Mouse (Mus musculus): ENCODE results near the gene G0s2.
"Not testable (repeated sequence)": the region's sequence is repeated elsewhere in the genome, so short reads cannot be mapped to it uniquely, and the experiment has no call there.

G0s2 gene

DNA sequence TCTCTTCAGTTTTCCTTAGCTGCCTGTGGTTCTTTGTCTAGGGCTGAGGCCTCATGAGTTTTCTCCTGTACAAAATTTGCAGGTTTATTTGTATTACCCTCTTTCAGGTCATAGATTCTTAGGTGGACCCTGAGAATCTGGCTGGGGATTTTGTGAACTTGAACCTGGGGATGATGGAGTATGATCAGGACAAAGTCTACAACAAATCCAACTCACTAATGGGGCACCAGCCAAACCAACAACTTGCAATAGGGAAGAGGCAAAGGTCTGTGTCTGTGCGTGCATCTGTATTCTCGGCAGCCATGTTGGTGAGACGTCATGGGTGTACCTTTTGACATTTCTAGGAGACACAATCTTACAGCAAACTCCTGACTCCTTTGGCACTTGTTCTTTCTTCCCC is 16.1 kb upstream of the G0s2 start:
- DNase-seq (ENCODE audit: low spot score in 2 of 2): no peak

DNA sequence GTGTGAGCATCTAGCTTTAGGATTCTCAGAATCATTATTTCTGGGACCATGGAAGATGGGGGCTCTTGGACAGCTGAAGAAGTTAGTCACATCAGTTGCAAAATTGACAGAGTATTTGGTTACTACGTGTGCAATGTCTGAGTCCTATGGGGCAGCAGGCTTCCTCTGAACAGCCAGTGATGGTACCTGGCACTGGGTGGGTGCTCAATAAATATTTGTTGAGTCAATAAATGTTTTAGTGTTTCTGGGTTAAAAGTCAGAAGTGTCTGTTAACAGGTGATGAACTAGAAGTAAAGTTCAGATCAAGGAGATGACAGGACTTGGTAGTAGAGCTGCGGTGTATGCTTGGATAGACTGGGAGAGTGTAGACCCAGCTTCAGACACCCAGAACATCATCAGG is 14.6 kb upstream of the G0s2 start:
- no peak for DNase-seq (ENCODE audit: low spot score in 2 of 2)

DNA sequence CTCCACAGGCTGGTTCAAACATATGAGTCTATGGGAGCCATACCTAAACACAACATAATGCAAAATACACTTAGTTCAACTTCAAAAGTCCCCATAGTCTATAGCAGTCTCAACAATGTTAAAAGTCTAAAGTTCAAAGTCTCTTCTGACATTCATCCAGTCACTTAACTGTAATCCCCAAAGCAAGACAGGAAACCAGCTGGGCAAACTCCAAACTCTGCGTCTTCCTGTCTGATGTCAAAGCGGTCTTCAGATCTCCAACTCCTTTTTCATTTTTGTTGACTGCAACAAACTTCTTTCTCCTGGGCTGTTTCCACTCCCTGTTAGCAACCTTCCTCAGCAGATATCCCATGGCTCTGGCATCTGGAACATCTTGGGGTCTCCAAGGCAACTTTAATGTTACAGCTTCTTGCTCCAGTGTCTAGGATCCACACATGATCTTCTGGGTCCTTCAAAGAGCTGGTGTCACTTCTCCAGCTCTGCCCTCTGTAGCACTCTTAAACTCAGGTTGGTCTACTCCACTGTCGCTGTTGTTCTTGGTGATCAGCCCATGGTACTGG is 12.8 kb upstream of the G0s2 start:
- not testable (repeated sequence) for DNase-seq (ENCODE audit: low spot score in 2 of 2)

DNA sequence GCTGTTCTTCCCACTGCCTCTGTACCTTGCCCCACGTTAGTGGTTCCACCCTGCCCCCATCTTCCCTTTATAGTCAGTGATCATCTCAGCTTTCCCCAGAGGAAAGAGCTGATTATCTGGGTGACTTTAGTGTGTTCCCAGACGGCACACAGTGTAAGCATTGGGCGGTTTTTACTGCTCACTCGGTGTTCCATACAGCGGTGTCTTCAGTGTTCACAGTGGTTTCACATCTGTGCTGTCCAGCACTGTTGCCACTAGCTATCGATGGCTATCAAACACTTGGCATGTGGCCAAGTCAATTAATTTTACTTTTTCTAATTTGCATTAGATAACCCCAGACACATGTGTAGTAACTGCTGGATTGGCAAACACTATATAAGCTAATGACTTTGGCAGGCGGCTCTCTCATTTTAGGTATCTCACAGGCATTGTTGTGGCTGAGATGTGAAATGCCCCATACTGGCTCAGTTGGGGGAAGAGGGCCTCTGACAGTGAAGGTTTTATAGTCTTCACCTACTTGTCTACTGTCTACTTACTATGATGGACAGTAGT is 11.3 kb upstream of the G0s2 start:
- no peak for DNase-seq (ENCODE audit: low spot score in 2 of 2)

DNA sequence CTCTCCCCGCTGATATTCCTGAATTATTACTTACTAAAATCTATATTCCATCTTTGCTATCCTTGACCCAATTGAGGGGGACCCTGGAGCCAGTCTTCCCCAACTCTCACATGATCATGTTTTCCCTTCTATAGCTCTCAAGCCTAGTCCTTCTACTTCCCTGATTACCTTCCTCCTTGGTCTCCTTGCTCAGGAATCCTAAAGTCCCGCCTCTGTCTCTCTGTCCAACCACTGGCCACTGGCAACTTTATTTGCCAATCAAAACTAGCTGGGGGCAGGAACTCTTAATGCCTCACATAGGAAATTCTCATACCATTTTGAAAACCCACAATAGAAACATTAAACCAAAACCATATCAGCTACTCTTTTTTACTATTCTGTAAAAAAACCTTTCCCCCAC is 8.3 kb upstream of the G0s2 start:
- no peak for DNase-seq (ENCODE audit: low spot score in 2 of 2)

DNA sequence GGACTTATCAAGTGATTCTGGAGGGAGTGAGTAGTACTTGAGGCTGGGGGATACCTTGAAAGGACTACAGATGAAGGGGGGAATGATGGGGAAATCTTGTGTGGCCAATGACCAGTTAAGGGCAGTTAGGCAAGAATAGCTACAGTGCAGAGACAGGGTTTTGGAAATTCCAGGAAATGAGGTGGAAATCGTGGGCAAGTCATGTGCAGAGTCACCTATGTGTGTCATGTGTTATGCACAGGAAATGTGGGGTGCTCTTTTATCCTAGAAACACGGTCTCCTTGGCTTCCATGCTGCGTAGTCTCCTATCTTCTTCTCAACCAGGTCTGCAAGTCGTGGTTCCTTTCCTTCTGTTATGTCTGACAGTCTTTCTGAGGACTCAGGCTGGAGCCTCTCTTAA is 6.5 kb upstream of the G0s2 start:
- no peak for DNase-seq (ENCODE audit: low spot score in 2 of 2)

DNA sequence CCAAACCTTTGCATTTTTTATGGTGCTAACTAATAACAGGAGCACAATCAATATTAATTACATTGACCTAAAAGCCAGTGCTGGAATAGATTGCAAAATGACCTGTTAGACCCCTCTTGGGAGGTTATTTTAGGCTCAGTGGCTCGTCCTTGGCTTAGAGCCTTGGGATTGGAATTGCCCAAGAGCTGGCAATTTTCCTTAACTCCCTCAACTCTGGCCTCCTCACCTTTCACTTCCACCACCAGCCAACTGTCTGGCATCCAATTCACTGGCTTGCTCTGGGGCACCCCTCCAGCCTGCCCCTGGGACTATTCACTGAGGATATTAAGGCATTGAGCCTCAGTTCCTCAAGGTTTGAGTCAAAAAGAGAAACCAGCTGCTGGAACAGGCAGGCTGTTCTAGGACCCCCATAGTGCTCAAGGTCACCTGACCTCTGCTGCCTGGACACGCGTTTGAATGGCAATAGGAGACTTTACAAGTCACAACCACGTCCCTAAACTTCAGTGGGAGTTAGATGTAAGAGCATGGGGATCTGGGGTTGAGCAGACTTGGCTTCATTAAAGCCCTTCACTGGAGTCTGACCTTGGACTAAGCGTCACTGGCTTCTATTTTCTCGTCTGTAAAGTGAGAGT is 5.5 kb upstream of the G0s2 start:
- no peak for DNase-seq (ENCODE audit: low spot score in 2 of 2)

DNA sequence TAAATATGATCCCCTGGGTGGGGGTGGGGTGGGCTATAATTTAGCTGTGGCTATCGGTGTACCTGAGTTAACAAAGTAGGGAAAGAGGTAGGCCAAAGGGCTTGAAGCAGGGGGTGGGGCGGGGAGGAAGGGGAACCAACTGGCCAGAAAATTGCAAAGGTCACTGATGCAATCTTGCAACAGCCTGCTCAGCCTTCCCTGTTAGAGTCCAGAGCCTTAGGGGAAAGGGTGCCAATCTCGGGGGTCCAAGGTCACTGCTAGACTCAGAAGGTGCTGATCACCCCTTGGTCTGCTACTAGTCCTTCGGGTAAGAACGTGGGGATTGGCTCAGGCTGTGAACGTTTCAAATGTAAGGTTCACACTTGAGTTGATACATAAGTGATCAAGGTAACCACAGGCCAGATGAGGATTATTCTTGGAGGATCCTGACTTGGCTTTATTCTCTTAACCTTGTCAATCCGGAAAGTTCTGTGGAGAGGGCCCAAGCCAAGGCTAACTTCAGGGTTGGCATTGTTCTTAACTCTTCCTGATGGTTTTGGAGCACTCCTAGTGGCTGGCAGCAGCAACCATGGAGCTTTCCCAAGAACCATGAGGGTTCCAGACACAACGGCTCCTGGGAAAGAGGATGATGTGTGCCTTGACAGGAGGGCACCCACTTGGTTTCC is 1.5 kb upstream of the G0s2 start:
- DNase-seq (ENCODE audit: low spot score in 2 of 2): no peak

DNA sequence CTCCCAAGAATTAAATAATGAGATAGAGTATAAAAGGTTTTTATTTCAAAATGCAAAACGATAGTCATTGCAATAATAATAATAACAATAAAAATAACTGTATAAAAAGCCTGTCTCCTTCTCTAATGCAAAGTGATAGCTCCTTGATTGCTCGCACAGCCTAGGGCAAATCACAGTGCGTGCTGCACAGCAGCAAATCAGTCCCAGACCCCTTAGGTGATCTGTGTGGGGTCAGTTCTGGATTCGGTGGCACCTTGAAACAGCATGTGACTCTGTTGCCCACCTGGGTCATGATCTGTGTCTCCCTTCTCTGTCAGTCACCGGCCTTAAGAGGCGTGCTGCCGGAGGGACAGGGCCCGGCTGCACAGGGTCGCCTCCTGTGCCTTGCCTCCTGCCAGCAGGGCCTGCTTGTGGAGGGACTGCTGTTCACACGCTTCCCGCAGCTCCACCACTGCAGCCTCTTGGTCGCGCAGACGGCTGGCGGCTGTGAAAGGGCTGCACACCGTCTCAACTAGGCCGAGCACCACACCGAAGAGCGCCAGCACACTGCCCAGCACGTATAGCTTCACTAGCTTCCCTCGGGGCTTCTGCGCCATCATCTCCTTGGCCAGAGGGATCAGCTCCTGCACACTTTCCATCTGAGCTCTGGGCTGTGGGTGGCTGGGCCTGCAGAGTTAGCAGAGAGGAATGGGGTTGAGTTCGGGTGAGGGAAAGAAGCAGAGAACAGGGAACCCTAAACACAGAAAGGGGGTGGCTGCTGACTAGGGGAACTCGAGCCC is 691 bp downstream of the G0s2 start:
- peak in 1 of 2 experiments; percentile 20 for DNase-seq (ENCODE audit: low spot score in 2 of 2)

DNA sequence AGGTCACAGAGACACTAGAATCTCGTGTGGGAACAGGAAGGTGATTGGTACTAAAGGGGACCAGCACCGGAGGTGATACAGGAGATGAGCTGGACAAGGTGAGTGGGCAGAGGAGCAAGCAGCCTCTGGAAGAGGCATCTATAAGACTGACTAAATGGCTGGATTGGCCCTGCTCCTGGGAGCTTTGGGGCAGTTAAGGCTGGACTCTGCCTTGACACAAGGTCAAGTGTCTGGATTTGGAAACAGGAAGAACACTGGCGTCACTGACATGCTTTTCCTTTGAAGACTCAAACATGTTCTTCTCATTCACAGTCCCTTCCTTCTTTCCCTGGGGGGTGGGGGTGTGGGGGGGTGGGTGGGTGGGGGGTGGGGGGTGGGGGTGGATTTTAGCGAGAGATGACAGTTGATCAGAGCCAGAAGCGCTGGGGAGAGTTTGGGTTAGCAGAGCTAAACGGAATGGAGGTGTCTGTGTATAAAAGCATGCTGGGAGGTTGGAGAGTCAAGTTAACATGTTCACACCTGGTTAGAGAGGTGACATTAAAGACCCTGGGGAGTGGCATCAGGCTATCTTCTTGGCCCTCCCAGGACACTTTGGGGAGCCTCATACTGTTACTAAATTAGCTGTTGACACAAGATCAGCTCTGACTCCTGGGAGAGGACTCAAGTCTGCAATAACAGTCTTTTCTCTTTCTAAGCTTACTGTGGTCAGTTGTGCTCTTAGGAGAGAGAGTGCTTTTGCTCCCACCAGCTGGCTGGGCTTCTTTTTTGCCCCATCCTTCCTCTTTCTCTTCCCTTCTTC is 1.9 kb downstream of the G0s2 start:
- DNase-seq (ENCODE audit: low spot score in 2 of 2): no peak

DNA sequence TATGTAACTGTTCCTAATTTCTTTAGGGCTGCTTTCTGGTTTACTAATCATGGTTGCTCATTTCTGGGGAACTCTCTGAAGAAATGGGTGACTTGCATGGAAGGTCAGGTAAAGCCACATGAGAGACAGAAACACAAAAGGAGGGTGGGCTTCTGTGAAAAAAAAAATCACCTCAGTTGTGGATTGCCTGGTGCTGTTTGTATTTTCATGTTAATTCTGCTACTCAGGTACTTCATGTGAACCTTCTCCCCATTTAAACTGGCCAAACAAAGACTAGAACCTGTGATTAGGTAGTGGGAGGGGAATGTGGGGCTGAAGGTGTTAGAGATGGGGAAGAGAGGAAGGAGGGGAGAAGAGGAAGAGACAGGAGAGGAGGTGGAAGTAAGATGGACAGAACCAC is 7.3 kb downstream of the G0s2 start:
- DNase-seq (ENCODE audit: low spot score in 2 of 2): no peak

DNA sequence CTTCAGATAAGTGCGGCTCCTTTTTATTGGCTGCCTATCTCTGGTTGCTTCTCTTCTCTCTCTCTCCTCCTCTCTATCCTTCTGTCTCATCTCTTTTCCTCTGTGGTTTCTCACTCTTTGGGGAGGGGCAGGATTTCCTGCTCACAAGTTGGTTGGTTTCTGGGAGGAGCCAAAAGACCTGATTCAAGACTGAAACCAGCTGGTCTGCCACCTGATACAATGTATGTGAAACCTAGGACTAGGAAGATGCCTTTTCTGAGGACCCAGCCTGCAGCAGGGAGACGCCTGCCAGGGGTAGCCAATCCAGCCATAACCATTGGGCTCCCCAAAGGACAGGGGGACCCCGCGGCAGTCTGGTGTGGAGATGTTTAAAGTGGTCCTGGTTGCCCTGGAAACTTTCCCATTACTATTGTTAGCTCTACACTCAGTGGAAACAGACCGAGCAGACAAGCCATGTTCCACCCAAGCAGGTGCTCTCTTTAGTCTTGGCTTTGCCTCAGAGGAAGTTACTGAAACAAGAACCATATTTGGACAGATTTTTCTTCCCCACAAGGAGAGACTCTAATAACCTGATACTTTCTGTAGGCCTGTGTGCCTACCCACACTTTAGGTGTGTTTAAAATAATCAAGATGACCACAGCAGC is 8.9 kb downstream of the G0s2 start, which contains the start of gene Hsd11b1:
TSS of gene Hsd11b1 (minus strand) at position 121 of the 644 bp plus-strand sequence.
- no peak for DNase-seq (ENCODE audit: low spot score in 2 of 2)

DNA sequence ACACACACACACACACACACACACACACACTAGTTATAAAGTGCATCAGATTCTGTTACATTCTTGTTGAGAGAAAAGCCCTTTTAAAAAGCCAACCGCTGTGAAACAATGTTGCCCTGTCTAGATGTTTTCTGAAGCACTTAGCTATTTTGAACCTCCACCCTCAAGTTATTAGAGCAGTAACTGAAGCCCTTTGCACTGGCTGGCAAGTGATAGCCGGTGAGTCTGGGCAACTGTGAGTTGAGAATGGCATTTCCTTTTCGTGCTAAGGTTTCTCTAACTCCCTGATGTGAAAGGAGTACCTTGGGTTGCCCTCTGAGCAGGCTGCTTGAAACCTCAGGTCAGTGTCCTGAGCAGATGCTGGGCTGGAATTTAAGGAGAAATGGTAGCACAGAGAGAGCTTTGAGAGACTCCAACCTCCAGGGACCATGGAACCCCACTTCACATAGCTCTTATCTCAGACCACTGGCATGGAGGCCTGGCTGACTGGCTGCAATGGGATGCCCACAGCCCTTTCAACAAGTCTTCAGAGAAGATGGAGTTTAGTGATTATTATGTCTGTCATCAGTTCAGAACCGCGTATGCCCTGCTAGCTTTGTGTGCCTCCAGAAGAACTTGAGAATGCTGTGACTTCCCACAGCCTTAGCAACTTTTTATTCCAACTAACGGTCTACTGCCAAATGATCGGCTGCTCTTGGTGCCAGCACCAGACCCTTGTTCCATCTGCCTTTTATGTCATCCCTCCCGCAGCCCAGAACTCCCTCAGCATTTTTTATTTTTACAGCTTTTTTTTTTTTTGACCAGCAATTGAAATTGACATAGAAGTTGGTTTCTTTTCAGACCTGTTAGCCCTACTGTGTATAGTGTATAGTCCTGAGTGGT is 9.8 kb downstream of the G0s2 start:
- no peak for DNase-seq (ENCODE audit: low spot score in 2 of 2)

DNA sequence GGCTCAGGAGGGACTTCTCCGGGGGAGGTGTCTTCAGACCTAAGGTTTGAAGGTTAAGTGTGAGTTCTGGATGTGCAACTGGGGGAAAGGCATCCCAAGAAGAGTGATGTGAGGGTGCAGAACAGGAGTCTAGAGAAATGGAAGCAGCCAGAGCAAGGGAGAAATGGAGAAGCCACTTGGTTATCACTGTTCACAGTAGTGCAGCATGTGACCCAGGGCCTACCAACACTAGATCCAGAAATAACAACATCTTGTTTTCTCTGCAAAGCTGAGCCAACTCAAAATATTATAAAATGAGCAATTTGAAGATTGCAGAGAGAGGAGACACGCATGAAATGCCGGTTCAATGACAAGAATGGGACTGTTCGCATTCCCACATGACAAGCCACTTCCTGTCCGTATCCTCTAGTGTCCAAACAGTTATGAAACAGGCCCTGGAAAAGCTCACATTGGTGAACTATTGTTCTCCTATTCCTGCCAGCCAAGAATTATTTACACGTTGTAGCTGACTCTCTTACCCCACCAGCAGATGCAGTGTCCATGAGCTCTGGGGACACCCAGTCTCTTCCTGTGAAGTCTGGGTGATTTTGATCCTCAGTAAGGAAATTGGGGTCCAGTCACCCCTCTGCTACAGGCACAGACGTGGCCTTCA is 11.0 kb downstream of the G0s2 start:
- DNase-seq (ENCODE audit: low spot score in 2 of 2): no peak

DNA sequence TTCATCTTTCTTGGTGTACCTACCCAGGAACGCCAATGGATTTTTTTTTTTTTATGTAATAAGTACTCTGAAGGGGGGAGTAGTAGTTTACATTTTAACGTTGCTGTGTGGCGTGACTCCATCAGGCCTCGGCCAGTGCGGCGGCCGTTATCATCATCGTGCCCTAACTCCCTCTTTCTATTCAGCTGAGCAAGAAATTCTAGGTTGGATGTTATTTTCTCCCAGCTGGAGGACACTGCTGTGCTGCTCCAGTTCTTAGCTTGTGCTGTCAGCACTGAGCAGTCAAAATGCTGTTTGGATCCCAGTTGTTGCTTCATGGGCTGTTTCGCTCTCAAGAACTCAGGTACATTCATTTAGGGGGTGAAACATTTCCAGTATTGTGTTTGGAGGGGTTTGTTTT is 13.5 kb downstream of the G0s2 start:
- no peak for DNase-seq (ENCODE audit: low spot score in 2 of 2)

DNA sequence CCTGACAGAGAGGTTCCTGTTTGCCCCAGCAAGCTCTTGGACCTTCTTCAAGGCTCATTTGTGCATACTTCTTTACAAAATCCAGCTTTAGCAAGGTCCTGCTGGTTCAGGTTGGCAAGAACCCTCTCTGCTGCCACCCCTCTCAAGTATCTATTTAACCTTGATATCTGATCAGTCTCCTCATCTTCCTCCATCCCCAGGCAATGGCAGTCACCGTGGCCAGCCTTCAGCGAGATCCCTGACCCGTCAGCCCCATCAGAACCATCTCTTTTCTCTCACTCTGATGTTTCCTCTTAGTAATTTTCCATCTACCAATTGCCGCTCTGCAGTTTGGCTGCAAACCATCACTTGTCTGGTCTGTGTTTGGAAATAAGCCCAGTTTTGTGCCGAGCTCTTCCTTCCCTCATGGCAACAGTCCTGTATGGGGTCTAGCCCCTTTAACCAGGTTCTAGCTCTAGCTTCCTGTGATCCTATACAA is 16.4 kb downstream of the G0s2 start:
- peak in 1 of 2 experiments; percentile 15 for DNase-seq (ENCODE audit: low spot score in 2 of 2)

DNA sequence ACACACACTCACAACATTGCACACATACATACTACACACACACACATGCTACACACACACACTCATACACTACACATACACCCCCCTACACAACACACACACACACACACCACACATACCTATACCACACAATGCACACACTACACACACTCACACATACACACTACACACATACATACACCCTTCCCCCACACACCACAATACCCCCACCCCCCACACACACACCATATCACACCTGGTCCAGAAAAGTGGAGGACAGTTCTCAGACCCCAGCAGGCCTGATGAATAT is 16.8 kb downstream of the G0s2 start:
- no peak for DNase-seq (ENCODE audit: low spot score in 2 of 2)

DNA sequence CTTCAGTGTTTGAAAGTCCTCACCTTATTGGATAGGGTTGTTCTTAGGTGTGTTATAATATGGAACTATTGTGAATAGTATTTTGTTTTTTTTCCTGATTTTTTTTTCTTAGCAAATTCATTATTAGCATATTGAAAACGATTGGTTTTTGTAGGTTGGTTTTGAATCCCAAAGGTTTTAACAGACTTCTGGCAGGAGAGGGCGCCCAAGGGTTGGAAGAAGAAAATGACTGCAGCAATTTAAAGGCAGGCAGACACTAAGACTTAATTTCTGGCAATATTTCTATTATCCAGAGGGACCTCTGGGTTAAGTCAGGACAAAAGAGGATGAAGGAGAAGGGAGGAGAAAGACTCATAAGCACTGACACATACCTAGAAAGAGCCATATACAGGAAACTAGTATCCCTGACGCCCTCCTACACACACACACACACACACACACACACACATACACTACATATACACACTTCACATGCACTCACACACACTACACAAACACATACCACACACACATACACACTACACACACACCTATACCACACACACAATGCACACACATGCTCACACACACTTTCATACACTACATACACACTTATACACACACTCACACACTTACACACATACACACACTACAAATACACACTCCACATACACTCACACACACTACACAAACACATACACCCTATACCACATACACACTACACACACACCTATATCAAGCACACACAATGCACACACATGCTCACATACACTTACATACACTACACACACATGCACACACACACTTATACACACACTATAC is 17.3 kb downstream of the G0s2 start:
- peak; percentile 52 to 77 for DNase-seq (ENCODE audit: low spot score in 2 of 2)

DNA sequence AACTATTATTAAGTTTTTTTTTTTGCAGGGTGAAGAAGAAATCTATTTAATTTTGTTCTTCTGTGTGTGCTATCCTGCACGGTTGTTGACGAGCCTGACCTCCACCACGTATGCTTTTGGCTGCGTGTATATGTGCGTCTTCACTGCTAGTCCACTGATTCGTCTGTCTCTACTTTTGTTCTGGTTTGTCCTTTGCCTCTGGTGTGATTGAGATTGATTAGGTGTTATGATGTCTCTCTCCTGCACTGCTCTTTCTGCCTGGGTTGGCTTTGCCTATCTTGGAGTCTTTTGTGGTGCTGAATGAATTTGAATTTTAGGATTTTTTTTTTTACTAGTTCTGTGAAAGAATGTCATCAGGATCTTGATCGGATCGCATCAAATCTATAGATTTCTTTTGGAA is 18.0 kb downstream of the G0s2 start:
- no peak for DNase-seq (ENCODE audit: low spot score in 2 of 2)

Data from cerebellum, postnatal 4 days (tissue).